Mouse (Mus musculus): ENCODE measurements at regions not wholly inside any gene's neighbourhood (a gene's known extent, or its start where the extent isn't known, plus 50 kb on each side); places are given as distances from the start of the nearest gene placed in this dataset.

GRCm38 (mm10) chr1:133549816-133550215 is 60.3 kb downstream of the Snrpe start:
- no peak overlapping the region for H3K9ac ChIP-seq (replicated peaks; ENCODE audit: low read length, poor library complexity, severe bottlenecking)
- no peaks in the 10 kb centered on the region for H3K36me3 ChIP-seq (ENCODE audit: insufficient read depth, low read length)
- no peak overlapping the region for H3K4me3 ChIP-seq (ENCODE audit: low read depth, low read length)
- no peak for ATAC-seq (ENCODE audit: low FRiP score)
- H3K27ac ChIP-seq (ENCODE audit: low read depth, low read length): no peak overlapping the region
- WGBS: 83% methylated on average over 10 of the region's 10 CpGs
- H3K4me2 ChIP-seq (ENCODE audit: low read depth, low read length, poor library complexity, severe bottlenecking): no peak overlapping the region
- H3K4me1 ChIP-seq (ENCODE audit: insufficient read depth, low read length): no peaks in the 10 kb centered on the region
- TF ChIP-seq CTCF (IDR thresholded peaks at IDR 0.05): no peak
- H3K27me3 ChIP-seq (ENCODE audit: insufficient read depth, low read length): no peaks in the 10 kb centered on the region
- no peaks in the 10 kb centered on the region for H3K9me3 ChIP-seq (ENCODE audit: low read length)
- no peak for DNase-seq (ENCODE audit: low spot score)

DNA sequence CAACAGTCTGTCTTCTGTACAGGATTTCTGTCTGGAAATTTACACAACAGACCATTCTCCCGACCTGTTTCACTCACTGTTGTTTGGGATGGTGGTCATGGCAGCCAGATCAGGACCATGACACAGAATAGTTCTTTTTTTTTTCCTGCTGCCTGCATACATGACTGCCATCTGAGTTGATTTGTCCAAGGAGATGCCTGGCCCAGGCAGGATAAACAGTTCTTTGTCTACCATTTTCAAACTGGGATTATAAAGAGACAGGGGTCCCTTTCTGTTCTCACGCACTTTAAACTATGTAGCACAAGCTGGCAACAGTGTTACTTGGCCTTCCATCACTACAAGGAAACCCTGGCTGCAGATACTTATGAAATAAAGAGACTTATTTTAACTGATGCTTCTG is 61.1 kb downstream of the Snrpe start:
- no peaks in the 10 kb centered on the region for H3K4me1 ChIP-seq (ENCODE audit: insufficient read depth, low read length)
- no peak overlapping the region for H3K27ac ChIP-seq (ENCODE audit: low read depth, low read length)
- ATAC-seq (ENCODE audit: low FRiP score) (no peak), DNase-seq (ENCODE audit: low spot score) (no peak)
- no peak overlapping the region for H3K4me3 ChIP-seq (ENCODE audit: low read depth, low read length)
- no peak for TF ChIP-seq CTCF (IDR thresholded peaks at IDR 0.05)
- H3K27me3 ChIP-seq (ENCODE audit: insufficient read depth, low read length): no peaks in the 10 kb centered on the region
- H3K9me3 ChIP-seq (ENCODE audit: low read length): no peaks in the 10 kb centered on the region
- no peaks in the 10 kb centered on the region for H3K36me3 ChIP-seq (ENCODE audit: insufficient read depth, low read length)
- WGBS: 33% methylated on average over 2 of the region's 2 CpGs
- H3K4me2 ChIP-seq (ENCODE audit: low read depth, low read length, poor library complexity, severe bottlenecking): no peak overlapping the region
- H3K9ac ChIP-seq (replicated peaks; ENCODE audit: low read length, poor library complexity, severe bottlenecking): no peak overlapping the region

GRCm38 (mm10) chr1:133547541-133547940 is 62.5 kb downstream of the Snrpe start:
- WGBS: 80% methylated on average over 3 of the region's 3 CpGs
- no peak for TF ChIP-seq CTCF (IDR thresholded peaks at IDR 0.05)
- H3K4me1 ChIP-seq (ENCODE audit: insufficient read depth, low read length): no peaks in the 10 kb centered on the region
- no peaks in the 10 kb centered on the region for H3K27me3 ChIP-seq (ENCODE audit: insufficient read depth, low read length)
- no peak overlapping the region for H3K4me2 ChIP-seq (ENCODE audit: low read depth, low read length, poor library complexity, severe bottlenecking)
- ATAC-seq (ENCODE audit: low FRiP score) (no peak), DNase-seq (ENCODE audit: low spot score) (no peak)
- no peak overlapping the region for H3K27ac ChIP-seq (ENCODE audit: low read depth, low read length)
- H3K36me3 ChIP-seq (ENCODE audit: insufficient read depth, low read length): no peaks in the 10 kb centered on the region
- H3K9ac ChIP-seq (replicated peaks; ENCODE audit: low read length, poor library complexity, severe bottlenecking): no peak overlapping the region
- H3K4me3 ChIP-seq (ENCODE audit: low read depth, low read length): no peak overlapping the region
- H3K9me3 ChIP-seq (ENCODE audit: low read length): no peaks in the 10 kb centered on the region

- DNase-seq (ENCODE audit: low spot score) (no peak), ATAC-seq (ENCODE audit: low FRiP score) (no peak)
- Histone ChIP-seq H3K9me3 (ENCODE audit: low read length) (no peaks in the 10 kb centered on the region), H3K27ac (ENCODE audit: low read depth, low read length) (no peak overlapping the region), H3K27me3 (ENCODE audit: insufficient read depth, low read length) (no peaks in the 10 kb centered on the region), H3K4me2 (ENCODE audit: low read depth, low read length, poor library complexity, severe bottlenecking) (no peak overlapping the region), H3K4me1 (ENCODE audit: insufficient read depth, low read length) (no peaks in the 10 kb centered on the region), H3K9ac (replicated peaks; ENCODE audit: low read length, poor library complexity, severe bottlenecking) (no peak overlapping the region), H3K4me3 (ENCODE audit: low read depth, low read length) (no peak overlapping the region), H3K36me3 (ENCODE audit: insufficient read depth, low read length) (no peaks in the 10 kb centered on the region)
- 91% methylated on average over 9 of the region's 9 CpGs for WGBS
- TF ChIP-seq CTCF (IDR thresholded peaks at IDR 0.05): no peak
Observed at GRCm38 (mm10) chr1:133544996-133545395, 65.1 kb downstream of the Snrpe start.

- ATAC-seq (ENCODE audit: low FRiP score) (no peak), DNase-seq (ENCODE audit: low spot score) (no peak)
- no peaks in the 10 kb centered on the region for H3K36me3 ChIP-seq (ENCODE audit: insufficient read depth, low read length)
- TF ChIP-seq CTCF (IDR thresholded peaks at IDR 0.05): no peak
- WGBS: 90% methylated on average over 10 of the region's 10 CpGs
- no peak overlapping the region for H3K4me3 ChIP-seq (ENCODE audit: low read depth, low read length)
- H3K4me1 ChIP-seq (ENCODE audit: insufficient read depth, low read length): no peaks in the 10 kb centered on the region
- H3K4me2 ChIP-seq (ENCODE audit: low read depth, low read length, poor library complexity, severe bottlenecking): no peak overlapping the region
- no peaks in the 10 kb centered on the region for H3K27me3 ChIP-seq (ENCODE audit: insufficient read depth, low read length)
- H3K9ac ChIP-seq (replicated peaks; ENCODE audit: low read length, poor library complexity, severe bottlenecking): no peak overlapping the region
- no peak overlapping the region for H3K27ac ChIP-seq (ENCODE audit: low read depth, low read length)
- H3K9me3 ChIP-seq (ENCODE audit: low read length): no peaks in the 10 kb centered on the region
Observed at GRCm38 (mm10) chr1:133543751-133544150, 66.3 kb downstream of the Snrpe start.

GRCm38 (mm10) chr1:133541996-133542775 is 67.9 kb downstream of the Snrpe start:
- Histone ChIP-seq H3K9me3 (ENCODE audit: low read length) (no peaks in the 10 kb centered on the region), H3K4me1 (ENCODE audit: insufficient read depth, low read length) (no peaks in the 10 kb centered on the region), H3K4me3 (ENCODE audit: low read depth, low read length) (no peak overlapping the region), H3K4me2 (ENCODE audit: low read depth, low read length, poor library complexity, severe bottlenecking) (no peak overlapping the region), H3K36me3 (ENCODE audit: insufficient read depth, low read length) (no peaks in the 10 kb centered on the region), H3K9ac (replicated peaks; ENCODE audit: low read length, poor library complexity, severe bottlenecking) (no peak overlapping the region), H3K27ac (ENCODE audit: low read depth, low read length) (no peak overlapping the region), H3K27me3 (ENCODE audit: insufficient read depth, low read length) (no peaks in the 10 kb centered on the region)
- TF ChIP-seq CTCF (IDR thresholded peaks at IDR 0.05): no peak
- DNase-seq (ENCODE audit: low spot score) (no peak), ATAC-seq (ENCODE audit: low FRiP score) (no peak)
- WGBS: 69% methylated on average over 15 of the region's 15 CpGs
